ENCODE assay signal across 8 mouse cellular contexts in genomic region chr11:97743423-97743822, GRCm38 (mm10). TPM values are rescaled to one million over a fixed set of nuclear protein-coding genes. Genes with fewer than 3 reads are reported as not detected.
DNase-seq lines count a peak whose midpoint lies in the region; ATAC-seq and TF ChIP-seq lines count a peak whose summit lies in the region.

No protein-coding gene starts in this region.

- peak overlapping the region; percentile 80 for H3K4me3 ChIP-seq in spleen, adult 2 months (ENCODE audit: extremely low read depth, insufficient read depth, insufficient read length)
- peak overlapping the region; percentile 72 for H3K4me3 ChIP-seq in forebrain, embryonic 12.5 days (replicated peaks)
- H3K4me3 ChIP-seq in liver, embryonic 11.5 days (ENCODE audit: low read depth, low read length): peak overlapping the region; percentile 82

- no peak for TF ChIP-seq POLR2A in spleen, adult 2 months (IDR thresholded peaks at IDR 0.05; ENCODE audit: low read depth, low read length)

- no peak for ATAC-seq in forebrain, embryonic 12.5 days (ENCODE audit: low FRiP score)
- ATAC-seq in liver, embryonic 11.5 days (replicated peaks; ENCODE audit: low FRiP score): no peak

- H3K4me2 ChIP-seq in forebrain, embryonic 12.5 days: peak overlapping the region; percentile 78
- peak overlapping the region; percentile 79 for H3K4me2 ChIP-seq in liver, embryonic 11.5 days

- no peaks in the 10 kb centered on the region for H3K9me3 ChIP-seq in forebrain, embryonic 12.5 days
- no peaks in the 10 kb centered on the region for H3K9me3 ChIP-seq in liver, embryonic 11.5 days (ENCODE audit: control insufficient read depth, low read length)

- no peaks in the 10 kb centered on the region for H3K27me3 ChIP-seq in spleen, adult 2 months (ENCODE audit: control insufficient read depth, insufficient read depth, low read length)
- H3K27me3 ChIP-seq in forebrain, embryonic 12.5 days: no peaks in the 10 kb centered on the region
- no peaks in the 10 kb centered on the region for H3K27me3 ChIP-seq in liver, embryonic 11.5 days (replicated peaks; ENCODE audit: control insufficient read depth, insufficient read depth, low read length)

- DNase-seq in spleen, adult 2 months (ENCODE audit: low read depth in 1 of 2, low spot score in 2 of 2): peak in 1 of 2 experiments; percentile 18
- DNase-seq in spleen, postnatal 14 days (ENCODE audit: low spot score in 2 of 2): no peak
- no peak for DNase-seq in liver, embryonic 11.5 days (ENCODE audit: low spot score)
- peak; percentile 42 for DNase-seq in thymus, postnatal 0 days (ENCODE audit: low spot score)
- DNase-seq in frontal cortex, postnatal 14 days (ENCODE audit: low spot score in 2 of 2): no peak
- no peak for DNase-seq in urinary bladder, postnatal 4 days (ENCODE audit: low spot score in 2 of 2)
- DNase-seq in adrenal gland, postnatal 4 days (ENCODE audit: low spot score in 2 of 2): no peak

- no peak for TF ChIP-seq CTCF in spleen, adult 2 months (IDR thresholded peaks at IDR 0.05; ENCODE audit: extremely low read depth, insufficient read depth, insufficient read length, insufficient replicate concordance)

- peaks cover 6% of the 10 kb centered on the region; the same call in 1 of the 2 replicates for H3K36me3 ChIP-seq in spleen, adult 2 months (ENCODE audit: control insufficient read depth, insufficient read depth, low read length)
- H3K36me3 ChIP-seq in forebrain, embryonic 12.5 days (replicated peaks): peaks cover 23% of the 10 kb centered on the region
- peaks cover 5% of the 10 kb centered on the region for H3K36me3 ChIP-seq in liver, embryonic 11.5 days (ENCODE audit: control insufficient read depth, insufficient read depth, low read length)

- H3K9ac ChIP-seq in forebrain, embryonic 12.5 days: peak overlapping the region; percentile 80
- peak overlapping the region; percentile 88 for H3K9ac ChIP-seq in liver, embryonic 11.5 days (ENCODE audit: low read depth, low read length)

- under 1% methylated on average over 9 of the region's 9 CpGs for WGBS in spleen, adult 2 months
- 51% methylated on average over 9 of the region's 9 CpGs for WGBS in forebrain, embryonic 12.5 days
- WGBS in liver, embryonic 11.5 days: 21% methylated on average over 9 of the region's 9 CpGs

- peak overlapping the region; percentile 90 for H3K27ac ChIP-seq in spleen, adult 2 months (ENCODE audit: insufficient read depth, low read length)
- H3K27ac ChIP-seq in forebrain, embryonic 12.5 days: 0 out of 2 replicates have a peak overlapping the region, but pooled peaks have one; percentile 86
- H3K27ac ChIP-seq in liver, embryonic 11.5 days (ENCODE audit: low read depth, low read length): no peak overlapping the region

- peaks cover 15% of the 10 kb centered on the region; the same call in 1 of the 2 replicates for H3K4me1 ChIP-seq in spleen, adult 2 months (ENCODE audit: control insufficient read depth, insufficient read depth, insufficient read length)
- peaks cover 28% of the 10 kb centered on the region for H3K4me1 ChIP-seq in forebrain, embryonic 12.5 days
- peaks cover 13% of the 10 kb centered on the region for H3K4me1 ChIP-seq in liver, embryonic 11.5 days (replicated peaks; ENCODE audit: control insufficient read depth, insufficient read depth, low read length)

RNA-seq across cellular contexts. Expression of gene Pip4k2b, which starts 1.1 kb away (rescaled TPM):
- polyA plus RNA-seq in spleen, adult 2 months (2012; rRNA removed): 17.6 and 19.1 TPM in 2 replicates
- polyA plus RNA-seq in forebrain, embryonic 12.5 days (2016; fragmentation: Nextera tagmentation; extraction: Ambion mirVana): 2.7 and 2.8 TPM in 2 replicates
- 0.95 and 1.7 TPM in 2 replicates for polyA plus RNA-seq in liver, embryonic 11.5 days (2014; fragmentation: Nextera tagmentation; extraction: Ambion mirVana)
- polyA plus RNA-seq in thymus, postnatal 0 days (2015; fragmentation: Nextera tagmentation; extraction: Ambion mirVana): 2.5 and 2.6 TPM in 2 replicates
- total RNA-seq in adrenal gland, postnatal 4 days (2021): 10 to 100 TPM; 36.0 to 39.1 TPM

RNA-seq across cellular contexts. Expression of gene Cwc25, which starts 22.9 kb away (rescaled TPM):
- 6.7 TPM in 2 replicates for polyA plus RNA-seq in spleen, adult 2 months (2012; rRNA removed)
- polyA plus RNA-seq in forebrain, embryonic 12.5 days (2016; fragmentation: Nextera tagmentation; extraction: Ambion mirVana): 21.5 and 22.4 TPM in 2 replicates
- polyA plus RNA-seq in liver, embryonic 11.5 days (2014; fragmentation: Nextera tagmentation; extraction: Ambion mirVana): 12.9 and 13.1 TPM in 2 replicates
- polyA plus RNA-seq in thymus, postnatal 0 days (2015; fragmentation: Nextera tagmentation; extraction: Ambion mirVana): 17.7 and 18.5 TPM in 2 replicates
- 10 to 100 TPM; 23.0 to 24.5 TPM for total RNA-seq in adrenal gland, postnatal 4 days (2021)

RNA-seq across cellular contexts. Expression of gene 1700001P01Rik, which starts 32.3 kb away (rescaled TPM):
- not detected in 2 replicates for polyA plus RNA-seq in spleen, adult 2 months (2012; rRNA removed)
- 0.55 and 1.0 TPM in 2 replicates for polyA plus RNA-seq in forebrain, embryonic 12.5 days (2016; fragmentation: Nextera tagmentation; extraction: Ambion mirVana)
- 0.64 TPM in 1 of 2 replicates, not detected in the other for polyA plus RNA-seq in liver, embryonic 11.5 days (2014; fragmentation: Nextera tagmentation; extraction: Ambion mirVana)
- polyA plus RNA-seq in thymus, postnatal 0 days (2015; fragmentation: Nextera tagmentation; extraction: Ambion mirVana): 0.44 TPM in 1 of 2 replicates, not detected in the other
- under 1 TPM in 1 of 2 experiments, not detected in 1; 0.87 TPM for total RNA-seq in adrenal gland, postnatal 4 days (2021)

RNA-seq across cellular contexts. Expression of gene Rpl23, which starts 38.8 kb away (rescaled TPM):
- 96.9 and 98.1 TPM in 2 replicates for polyA plus RNA-seq in spleen, adult 2 months (2012; rRNA removed)
- 392 and 426 TPM in 2 replicates for polyA plus RNA-seq in forebrain, embryonic 12.5 days (2016; fragmentation: Nextera tagmentation; extraction: Ambion mirVana)
- 756 and 842 TPM in 2 replicates for polyA plus RNA-seq in liver, embryonic 11.5 days (2014; fragmentation: Nextera tagmentation; extraction: Ambion mirVana)
- 766 and 768 TPM in 2 replicates for polyA plus RNA-seq in thymus, postnatal 0 days (2015; fragmentation: Nextera tagmentation; extraction: Ambion mirVana)
- 1,000 to 10,000 TPM; 1,280 to 1,304 TPM for total RNA-seq in adrenal gland, postnatal 4 days (2021)

RNA-seq across cellular contexts. Expression of gene Psmb3, which starts 40.2 kb away (rescaled TPM):
- polyA plus RNA-seq in spleen, adult 2 months (2012; rRNA removed): 151 and 203 TPM in 2 replicates
- polyA plus RNA-seq in forebrain, embryonic 12.5 days (2016; fragmentation: Nextera tagmentation; extraction: Ambion mirVana): 457 TPM in 2 replicates
- polyA plus RNA-seq in liver, embryonic 11.5 days (2014; fragmentation: Nextera tagmentation; extraction: Ambion mirVana): 558 and 561 TPM in 2 replicates
- 711 and 747 TPM in 2 replicates for polyA plus RNA-seq in thymus, postnatal 0 days (2015; fragmentation: Nextera tagmentation; extraction: Ambion mirVana)
- 100 to 1,000 TPM; 193 to 221 TPM for total RNA-seq in adrenal gland, postnatal 4 days (2021)
